Mouse (Mus musculus): Measurements from ENCODE around the gene Tshr. TPM values are rescaled to one million over a fixed set of nuclear protein-coding genes. Genes with fewer than 3 reads are reported as not detected.

The Tshr gene
- polyA plus RNA-seq, 1 experiment from 2014 or later: 0.70 TPM

DNA sequence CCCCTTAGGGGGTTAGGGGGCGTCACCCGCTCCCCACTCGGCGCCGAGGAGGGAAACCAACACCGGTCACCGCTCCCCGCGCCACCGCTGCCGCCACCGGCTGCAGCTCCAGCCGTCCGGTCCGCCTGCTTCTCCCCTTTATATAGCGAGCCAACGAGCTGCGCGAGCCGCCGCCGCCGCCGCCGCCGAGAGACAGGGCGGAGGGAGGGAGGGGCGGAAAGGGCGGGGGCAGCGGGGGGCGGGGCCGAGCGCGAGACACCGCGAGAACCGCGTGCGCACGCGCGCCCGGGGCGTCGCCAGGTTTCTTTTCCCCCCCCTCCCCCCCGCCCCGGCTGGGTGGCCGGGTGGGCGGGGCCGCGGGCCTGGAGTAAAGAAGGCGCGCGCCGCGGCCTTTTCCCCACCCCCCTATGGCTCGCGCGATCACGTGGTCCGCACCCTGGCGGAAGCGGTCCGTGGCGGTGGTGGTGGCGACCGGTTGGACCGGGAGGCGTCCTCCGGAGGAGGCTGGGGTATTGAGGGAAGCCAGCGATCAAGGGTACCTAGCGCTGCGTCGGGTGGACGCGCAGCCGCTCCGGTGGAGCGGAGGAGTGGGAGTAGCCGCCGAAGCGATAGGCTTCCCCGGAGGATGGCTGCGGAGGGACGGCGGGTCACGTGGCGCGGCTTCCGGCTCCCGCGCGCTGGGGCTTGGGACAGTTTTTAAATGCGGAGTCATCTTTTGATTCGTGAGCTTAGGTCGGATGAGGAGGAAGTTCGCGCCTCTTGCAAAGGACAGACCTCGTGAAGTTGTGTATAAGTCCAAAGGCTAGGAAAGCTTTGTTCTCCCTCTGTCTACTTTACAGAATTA, 205.7 kb downstream of the Tshr start, which contains the start of gene Gtf2a1:
Gene Gtf2a1 (minus strand): TSS at position 641 of the 844 bp plus-strand sequence.
- Histone ChIP-seq H3K4me2 (replicated peaks) (peak within 1 kb of the TSS; percentile 57), H3K4me3 (peak within 1 kb of the TSS; percentile 83), H3K27me3 (no peaks in the 10 kb centered on the region), H3K9me3 (no peaks in the 10 kb centered on the region), H3K4me1 (peaks cover 14% of the 10 kb centered on the region), H3K9ac (peak within 1 kb of the TSS; percentile 100), H3K27ac (peak within 1 kb of the TSS; percentile 100), H3K36me3 (peaks cover 8% of the 10 kb centered on the region)
- WGBS: under 1% methylated on average over 55 of the region's 99 CpGs
- ATAC-seq (ENCODE audit: insufficient number of reproducible peaks, insufficient read depth, low FRiP score, low TSS enrichment): peak; percentile 82

DNA sequence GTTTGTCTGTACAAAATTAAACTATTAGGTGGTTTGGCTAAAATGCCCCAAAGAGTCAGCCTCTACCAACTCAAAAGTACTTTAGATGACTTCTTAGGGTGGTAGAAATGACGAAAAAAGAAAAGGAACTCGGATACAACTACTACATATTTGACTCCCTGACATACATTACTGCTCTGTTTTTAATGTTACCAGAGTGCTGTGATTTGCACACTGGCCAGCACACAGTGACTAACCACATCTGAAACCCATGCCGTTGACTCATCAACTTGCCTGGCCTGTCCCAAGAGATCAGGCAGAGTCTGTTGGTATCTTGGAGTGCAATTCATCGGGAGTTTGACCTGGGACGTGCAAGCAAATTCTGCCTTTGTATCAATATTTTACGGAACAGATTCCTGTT, 206.4 kb downstream of the Tshr start:
- Histone ChIP-seq H3K4me2 (replicated peaks) (peak overlapping the region; percentile 57), H3K9ac (peak overlapping the region; percentile 100), H3K27ac (peak overlapping the region; percentile 100), H3K27me3 (no peaks in the 10 kb centered on the region), H3K9me3 (no peaks in the 10 kb centered on the region), H3K4me3 (peak overlapping the region; percentile 83), H3K36me3 (peaks cover 3% of the 10 kb centered on the region), H3K4me1 (peaks cover 14% of the 10 kb centered on the region)
- no peak for ATAC-seq (ENCODE audit: insufficient number of reproducible peaks, insufficient read depth, low FRiP score, low TSS enrichment)
- WGBS: 26% methylated on average over 6 of the region's 6 CpGs

DNA sequence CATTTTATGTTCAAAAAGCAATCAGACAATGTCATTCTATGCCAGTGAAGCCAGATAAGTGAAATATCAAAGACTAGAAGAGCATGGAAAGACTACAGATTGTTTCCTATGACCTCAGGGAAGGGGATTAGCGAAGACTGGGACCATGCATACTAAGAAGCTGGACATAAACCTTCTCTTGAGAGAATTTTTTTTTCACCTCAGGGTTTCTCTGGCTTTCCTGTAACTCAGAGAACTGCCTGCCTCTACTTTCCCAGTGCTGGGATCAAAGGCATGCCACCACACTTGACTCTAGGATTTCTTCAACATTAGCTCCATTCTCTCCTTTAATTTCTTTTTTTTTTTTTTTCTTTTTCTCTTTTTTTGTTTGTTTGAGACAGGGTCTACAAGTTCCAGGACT, 206.8 kb downstream of the Tshr start:
- Histone ChIP-seq H3K9ac (no peak overlapping the region), H3K27ac (peak overlapping the region; percentile 100)
- no peak for ATAC-seq (ENCODE audit: insufficient number of reproducible peaks, insufficient read depth, low FRiP score, low TSS enrichment)

DNA sequence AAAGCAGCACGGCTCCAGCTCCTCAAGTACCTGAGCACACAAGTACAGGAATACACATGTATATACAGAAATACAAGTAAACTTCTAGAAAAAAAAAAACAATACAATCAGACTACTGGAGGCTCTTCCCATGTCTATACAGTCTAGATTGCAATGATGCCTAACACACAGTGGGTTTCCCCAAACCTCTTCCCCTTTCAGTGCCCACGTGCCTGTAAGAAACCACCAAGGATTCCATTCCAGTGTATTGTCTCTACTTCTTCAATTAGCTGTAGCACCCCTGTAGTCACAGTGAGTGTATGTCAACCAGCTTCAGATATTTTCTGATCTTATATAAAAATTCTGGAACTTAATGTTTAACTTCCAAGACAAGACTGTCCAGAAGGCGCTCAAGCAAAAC, 207.8 kb downstream of the Tshr start:
- no peak overlapping the region for H3K27ac ChIP-seq
- WGBS: 97% methylated on average over 3 of the region's 3 CpGs
- no peak overlapping the region for H3K9ac ChIP-seq
- H3K4me1 ChIP-seq: peaks cover 11% of the 10 kb centered on the region
- ATAC-seq (ENCODE audit: insufficient number of reproducible peaks, insufficient read depth, low FRiP score, low TSS enrichment): no peak
- no peak overlapping the region for H3K4me3 ChIP-seq
- no peaks in the 10 kb centered on the region for H3K36me3 ChIP-seq
- H3K4me2 ChIP-seq (replicated peaks): no peak overlapping the region
- no peaks in the 10 kb centered on the region for H3K27me3 ChIP-seq
- H3K9me3 ChIP-seq: no peaks in the 10 kb centered on the region

More for the DNA sequence above, 206.8 kb downstream of the Tshr start:
- Histone ChIP-seq H3K4me2 (replicated peaks) (peak overlapping the region; percentile 57), H3K4me1 (peaks cover 14% of the 10 kb centered on the region), H3K9me3 (no peaks in the 10 kb centered on the region), H3K4me3 (peak overlapping the region; percentile 83; the same call in 1 of the 2 replicates), H3K27me3 (no peaks in the 10 kb centered on the region), H3K36me3 (no peaks in the 10 kb centered on the region)
- 93% methylated on average over 1 of the region's 1 CpGs for WGBS

Other genes with a start within 250 kb of the Tshr start
- 8.8 and 9.3 TPM in 2 replicates for gene Cep128, start 154 bp upstream of the Tshr start, polyA plus RNA-seq (2016; fragmentation: Nextera tagmentation; extraction: Ambion mirVana)
- gene Gtf2a1, start 205.9 kb downstream of the Tshr start, polyA plus RNA-seq (2016; fragmentation: Nextera tagmentation; extraction: Ambion mirVana): 56.7 and 61.1 TPM in 2 replicates

Data from embryonic facial prominence, embryonic 12.5 days (tissue).